Mouse (Mus musculus) retina, postnatal 1 day (tissue): ENCODE data around the gene Irx4.

Experiments
- DNase-seq: peaks from one replicate; pipeline ENCODE4 v3.0.0-alpha.2; 2012

Irx4 gene

GRCm38 (mm10) chr13:73270451-73271081 is 10.3 kb downstream of the Irx4 start:
- DNase-seq = peak; percentile 27

- DNase-seq = peak; percentile 55
These were observed 11.3 kb downstream of the Irx4 start for GRCm38 (mm10) chr13:73271336-73272242.

- DNase-seq = no peak
These were observed 12.6 kb downstream of the Irx4 start for GRCm38 (mm10) chr13:73272794-73273282.

- no peak for DNase-seq
These were observed 13.3 kb downstream of the Irx4 start for GRCm38 (mm10) chr13:73273536-73273935.

- DNase-seq = no peak
These were observed 17.1 kb downstream of the Irx4 start for GRCm38 (mm10) chr13:73277361-73277760.

GRCm38 (mm10) chr13:73277797-73278196 is 17.5 kb downstream of the Irx4 start:
- DNase-seq = no peak

GRCm38 (mm10) chr13:73279196-73279595 is 18.9 kb downstream of the Irx4 start:
- DNase-seq = no peak

- DNase-seq = no peak
These were observed 22.1 kb downstream of the Irx4 start for GRCm38 (mm10) chr13:73282407-73282806.

GRCm38 (mm10) chr13:73283534-73283933 is 23.3 kb downstream of the Irx4 start:
- DNase-seq = no peak

GRCm38 (mm10) chr13:73290206-73290605 is 29.9 kb downstream of the Irx4 start:
- no peak for DNase-seq

GRCm38 (mm10) chr13:73291102-73291501 is 30.8 kb downstream of the Irx4 start:
- no peak for DNase-seq

- DNase-seq = no peak
These were observed 38.4 kb downstream of the Irx4 start for GRCm38 (mm10) chr13:73298717-73299116.

- DNase-seq = no peak
These were observed 39.0 kb downstream of the Irx4 start for GRCm38 (mm10) chr13:73299322-73299721.

- DNase-seq = peak; percentile 9
These were observed 44.5 kb downstream of the Irx4 start for GRCm38 (mm10) chr13:73304729-73305128.

- DNase-seq = peak; percentile 28
These were observed 45.3 kb downstream of the Irx4 start for GRCm38 (mm10) chr13:73305398-73306084.

- no peak for DNase-seq
These were observed 45.8 kb downstream of the Irx4 start for GRCm38 (mm10) chr13:73306085-73306410.

- peak; percentile 54 for DNase-seq
These were observed 46.2 kb downstream of the Irx4 start for GRCm38 (mm10) chr13:73306430-73306829.

- peak; percentile 70 for DNase-seq
These were observed 50.1 kb downstream of the Irx4 start for GRCm38 (mm10) chr13:73310183-73310929.
